Mouse (Mus musculus) forebrain, embryonic 13.5 days (tissue): ENCODE results near the gene Ahcyl1. TPM values are rescaled to one million over a fixed set of nuclear protein-coding genes. Genes with fewer than 3 reads are reported as not detected.
A peak's percentile ranks its signal among the peaks of the same experiment; 100 is the strongest.

Experiments
- ATAC-seq: fragments of 200-750 bp; cut with Nextera tagmentation; 2 replicates; pipeline ENCODE4 v1.8.0; 2017
- H3K27ac ChIP-seq: fragments of 300-500 bp; sonication (generic); 2 replicates; pipeline ENCODE4 v1.5.1; 2015; ENCODE audit warnings: inconsistent platforms, mild to moderate bottlenecking, moderate library complexity
- H3K27me3 ChIP-seq: fragments of 300-500 bp; sonication (generic); 2 replicates; pipeline ENCODE4 v1.6.1; 2015; ENCODE audit warnings: mild to moderate bottlenecking, inconsistent platforms
- H3K36me3 ChIP-seq: fragments of 300-500 bp; sonication (generic); 2 replicates; pipeline ENCODE4 v1.6.1; 2015; ENCODE audit warnings: mild to moderate bottlenecking, inconsistent platforms; ENCODE audit not compliant: poor library complexity, severe bottlenecking
- H3K4me1 ChIP-seq: fragments of 300-500 bp; sonication (generic); 2 replicates; pipeline ENCODE4 v1.6.1; 2015; ENCODE audit warnings: inconsistent platforms
- H3K4me2 ChIP-seq: fragments of 300-500 bp; sonication (generic); 2 replicates; pipeline ENCODE4 v1.6.1; 2015; ENCODE audit warnings: inconsistent platforms, mild to moderate bottlenecking, moderate library complexity
- H3K4me3 ChIP-seq: fragments of 300-500 bp; sonication (generic); 2 replicates; pipeline ENCODE4 v1.5.1; 2015; ENCODE audit warnings: mild to moderate bottlenecking, inconsistent platforms
- H3K9ac ChIP-seq: fragments of 300-500 bp; sonication (generic); 2 replicates; pipeline ENCODE4 v1.6.1; 2015; ENCODE audit warnings: mild to moderate bottlenecking, inconsistent platforms
- H3K9me3 ChIP-seq: fragments of 300-500 bp; sonication (generic); replicated peaks from 2 replicates; pipeline ENCODE4 v1.6.1; 2016; ENCODE audit warnings: inconsistent platforms
- WGBS: fragments of 180-500 bp; shearing (Covaris S2); methylation state at CpG from one replicate; pipeline ENCODE4 v1.1.7; 2015; 5-methylcytosine and 5-hydroxymethylcytosine counted together
- polyA plus RNA-seq: library from polyadenylated mRNA; unstranded; fragments of >200 nt; fragmentation: Nextera tagmentation; extraction: Ambion mirVana; gene quantifications from 2 replicates; pipeline ENCODE4 v1.2.1, GENCODE M21; 2015

Gene Ahcyl1
- polyA plus RNA-seq, 1 experiment from 2014 or later = 98.6 TPM

DNA sequence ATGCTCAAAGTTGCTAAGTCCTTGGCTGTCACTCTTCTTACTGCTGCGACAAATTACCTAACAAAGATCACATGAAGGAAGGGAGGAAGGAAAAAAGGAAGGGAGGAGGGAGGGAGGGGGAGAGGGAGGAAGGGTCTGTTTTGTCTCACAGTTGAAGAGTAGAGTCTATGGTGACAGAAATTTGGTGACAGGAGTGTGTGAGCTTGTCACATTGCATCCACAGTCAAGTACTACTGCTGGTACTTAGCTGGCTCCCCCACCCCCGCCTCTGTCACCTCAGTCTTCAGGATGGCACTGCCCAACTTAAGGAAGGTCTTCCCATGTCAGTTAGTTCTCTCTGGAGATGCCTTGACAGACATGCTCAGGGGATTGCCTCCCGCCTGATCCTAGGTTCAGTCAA, 60.1 kb downstream of the Ahcyl1 start:
- no peak overlapping the region for H3K4me2 ChIP-seq
- 0 out of 2 replicates have a peak, but pooled peaks cover 10% of the 10 kb centered on the region for H3K4me1 ChIP-seq
- H3K4me3 ChIP-seq = no peak overlapping the region
- no peak for ATAC-seq
- no peaks in the 10 kb centered on the region for H3K36me3 ChIP-seq
- 76% methylated on average over 3 of the region's 3 CpGs for WGBS
- H3K9ac ChIP-seq = no peak overlapping the region
- H3K27ac ChIP-seq = no peak overlapping the region
- H3K27me3 ChIP-seq = no peaks in the 10 kb centered on the region
- no peaks in the 10 kb centered on the region for H3K9me3 ChIP-seq

GRCm38 (mm10) chr3:107635836-107636235, 60.5 kb downstream of the Ahcyl1 start:
- 59% methylated on average over 8 of the region's 8 CpGs for WGBS
- Histone ChIP-seq H3K9me3 (no peaks in the 10 kb centered on the region), H3K4me1 (0 out of 2 replicates have a peak, but pooled peaks cover 10% of the 10 kb centered on the region), H3K27me3 (no peaks in the 10 kb centered on the region), H3K4me2 (no peak overlapping the region), H3K9ac (no peak overlapping the region), H3K36me3 (no peaks in the 10 kb centered on the region), H3K27ac (no peak overlapping the region), H3K4me3 (no peak overlapping the region)
- ATAC-seq = no peak

- no peak overlapping the region for H3K9ac ChIP-seq
- peaks cover 24% of the 10 kb centered on the region for H3K4me1 ChIP-seq
- H3K27ac ChIP-seq = no peak overlapping the region
- H3K36me3 ChIP-seq = peaks cover under 1% of the 10 kb centered on the region; the same call in 1 of the 2 replicates
- no peaks in the 10 kb centered on the region for H3K27me3 ChIP-seq
- 95% methylated on average over 9 of the region's 9 CpGs for WGBS
- ATAC-seq = no peak
- no peak overlapping the region for H3K4me2 ChIP-seq
- H3K4me3 ChIP-seq = no peak overlapping the region
- H3K9me3 ChIP-seq = no peaks in the 10 kb centered on the region
These were observed 62.5 kb downstream of the Ahcyl1 start for GRCm38 (mm10) chr3:107633906-107634305.

DNA sequence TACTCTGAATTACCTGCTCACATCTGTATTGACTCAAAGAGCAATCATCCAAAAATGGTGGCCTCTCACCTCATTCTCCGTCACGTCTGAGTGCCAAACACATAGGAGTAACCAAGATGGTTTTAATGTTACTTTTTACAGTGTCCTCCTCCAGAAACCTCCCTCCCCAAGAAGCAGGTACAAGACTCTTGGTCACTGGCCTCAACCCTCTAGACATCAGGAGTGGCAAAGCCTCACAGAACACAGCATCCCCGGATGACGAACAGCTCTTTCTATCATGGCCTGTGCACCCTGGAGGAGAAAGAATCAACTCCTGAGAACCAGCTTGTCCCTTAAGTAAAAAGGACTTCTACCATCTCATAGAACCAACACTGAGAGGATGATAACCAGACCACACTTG, 63.6 kb downstream of the Ahcyl1 start:
- no peak for ATAC-seq

GRCm38 (mm10) chr3:107631523-107631958, 64.8 kb downstream of the Ahcyl1 start, which contains the start of gene Strip1:
Gene Strip1, minus strand, starts transcription at chr3:107631694.
- H3K27ac ChIP-seq = peak within 1 kb of the TSS; percentile 96
- no peaks in the 10 kb centered on the region for H3K9me3 ChIP-seq
- ATAC-seq = peak; percentile 98
- under 1% methylated on average over 33 of the region's 35 CpGs for WGBS
- peaks cover 22% of the 10 kb centered on the region for H3K4me1 ChIP-seq
- peaks cover 24% of the 10 kb centered on the region for H3K36me3 ChIP-seq
- peak within 1 kb of the TSS; percentile 73 for H3K4me3 ChIP-seq
- peak within 1 kb of the TSS; percentile 97 for H3K9ac ChIP-seq
- H3K27me3 ChIP-seq = no peaks in the 10 kb centered on the region
- H3K4me2 ChIP-seq = peak within 1 kb of the TSS; percentile 76

More for the DNA sequence above, 63.6 kb downstream of the Ahcyl1 start:
- 89% methylated on average over 4 of the region's 4 CpGs for WGBS
- Histone ChIP-seq H3K9ac (no peak overlapping the region), H3K4me2 (no peak overlapping the region), H3K27ac (no peak overlapping the region), H3K4me1 (peaks cover 24% of the 10 kb centered on the region), H3K36me3 (peaks cover 12% of the 10 kb centered on the region), H3K9me3 (no peaks in the 10 kb centered on the region), H3K27me3 (no peaks in the 10 kb centered on the region), H3K4me3 (no peak overlapping the region)

DNA sequence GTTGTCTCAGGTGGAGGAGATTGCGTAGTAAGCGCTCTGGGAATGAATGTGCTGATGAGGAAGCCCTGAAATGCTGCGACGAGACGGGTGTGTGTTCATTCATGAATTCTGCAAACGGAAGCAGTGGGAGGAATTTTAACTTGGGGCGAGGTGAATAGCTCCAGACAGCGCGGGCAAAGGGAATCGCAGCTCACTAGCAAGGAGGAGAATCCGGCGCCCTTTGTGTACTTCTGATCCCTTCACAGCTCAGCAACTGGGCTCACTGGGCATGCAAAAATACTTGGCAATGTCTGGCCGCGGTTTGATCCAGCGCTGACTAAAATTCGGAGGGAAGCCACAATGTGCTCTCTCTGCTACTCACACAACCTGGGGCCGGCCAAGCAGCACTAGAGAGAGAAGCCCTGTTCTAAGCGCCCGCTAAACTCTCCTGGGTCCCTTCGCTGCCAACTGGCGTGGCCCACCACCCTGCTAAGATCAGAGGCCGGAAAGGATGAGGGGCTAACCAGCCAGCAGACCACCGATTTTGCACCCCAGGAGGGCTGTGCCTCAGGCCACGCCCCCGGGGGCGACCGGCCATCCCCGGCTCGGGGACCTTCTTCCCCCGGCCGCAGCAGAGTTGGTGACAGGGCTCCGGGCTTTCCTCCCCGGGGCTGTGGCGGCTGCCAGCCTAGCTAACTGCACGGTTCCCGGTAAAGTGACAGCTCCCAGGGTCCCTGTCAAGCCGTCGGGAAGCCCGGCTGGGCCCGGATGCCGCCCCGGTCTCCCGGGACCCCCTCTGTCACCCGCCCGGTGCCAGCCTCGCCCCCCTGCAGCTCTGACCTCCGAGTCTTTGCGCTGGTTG, 65.5 kb downstream of the Ahcyl1 start, which contains the start of gene Gm10961:
TSS of gene Gm10961 (plus strand) at position 641 of the 841 bp plus-strand sequence.
- peaks cover 22% of the 10 kb centered on the region for H3K4me1 ChIP-seq
- peak within 1 kb of the TSS; percentile 96 for H3K27ac ChIP-seq
- H3K27me3 ChIP-seq = no peaks in the 10 kb centered on the region
- H3K4me2 ChIP-seq = peak within 1 kb of the TSS; percentile 76
- H3K36me3 ChIP-seq = peaks cover 31% of the 10 kb centered on the region
- H3K9me3 ChIP-seq = no peaks in the 10 kb centered on the region
- WGBS = 2% methylated on average over 47 of the region's 48 CpGs
- peak within 1 kb of the TSS; percentile 73 for H3K4me3 ChIP-seq
- H3K9ac ChIP-seq = peak within 1 kb of the TSS; percentile 97
- peak; percentile 85 for ATAC-seq

- Histone ChIP-seq H3K4me3 (0 out of 2 replicates have a peak overlapping the region, but pooled peaks have one; percentile 73), H3K9ac (no peak overlapping the region)
- 93% methylated on average over 4 of the region's 4 CpGs for WGBS
These were observed 66.9 kb downstream of the Ahcyl1 start for GRCm38 (mm10) chr3:107629411-107629810.

GRCm38 (mm10) chr3:107628551-107628950, 67.8 kb downstream of the Ahcyl1 start:
- peaks cover 54% of the 10 kb centered on the region for H3K36me3 ChIP-seq
- ATAC-seq = no peak
- H3K27ac ChIP-seq = no peak overlapping the region
- no peaks in the 10 kb centered on the region for H3K9me3 ChIP-seq
- 100% methylated on average over 2 of the region's 2 CpGs for WGBS
- H3K9ac ChIP-seq = no peak overlapping the region
- H3K4me3 ChIP-seq = no peak overlapping the region
- H3K4me1 ChIP-seq = peaks cover 22% of the 10 kb centered on the region
- H3K27me3 ChIP-seq = no peaks in the 10 kb centered on the region
- H3K4me2 ChIP-seq = no peak overlapping the region

More at GRCm38 (mm10) chr3:107629411-107629810, 66.9 kb downstream of the Ahcyl1 start:
- no peak for ATAC-seq
- H3K27ac ChIP-seq = no peak overlapping the region
- H3K4me2 ChIP-seq = 0 out of 2 replicates have a peak overlapping the region, but pooled peaks have one; percentile 21
- H3K27me3 ChIP-seq = no peaks in the 10 kb centered on the region
- H3K9me3 ChIP-seq = no peaks in the 10 kb centered on the region
- peaks cover 22% of the 10 kb centered on the region for H3K4me1 ChIP-seq
- peaks cover 46% of the 10 kb centered on the region for H3K36me3 ChIP-seq

- H3K27me3 ChIP-seq = no peaks in the 10 kb centered on the region
- no peak overlapping the region for H3K9ac ChIP-seq
- WGBS = 84% methylated on average over 7 of the region's 7 CpGs
- peaks cover 63% of the 10 kb centered on the region for H3K36me3 ChIP-seq
- peaks cover 21% of the 10 kb centered on the region for H3K4me1 ChIP-seq
- no peak overlapping the region for H3K4me2 ChIP-seq
- H3K4me3 ChIP-seq = no peak overlapping the region
- H3K27ac ChIP-seq = no peak overlapping the region
- ATAC-seq = no peak
- no peaks in the 10 kb centered on the region for H3K9me3 ChIP-seq
These were observed 68.7 kb downstream of the Ahcyl1 start for GRCm38 (mm10) chr3:107627641-107628040.

DNA sequence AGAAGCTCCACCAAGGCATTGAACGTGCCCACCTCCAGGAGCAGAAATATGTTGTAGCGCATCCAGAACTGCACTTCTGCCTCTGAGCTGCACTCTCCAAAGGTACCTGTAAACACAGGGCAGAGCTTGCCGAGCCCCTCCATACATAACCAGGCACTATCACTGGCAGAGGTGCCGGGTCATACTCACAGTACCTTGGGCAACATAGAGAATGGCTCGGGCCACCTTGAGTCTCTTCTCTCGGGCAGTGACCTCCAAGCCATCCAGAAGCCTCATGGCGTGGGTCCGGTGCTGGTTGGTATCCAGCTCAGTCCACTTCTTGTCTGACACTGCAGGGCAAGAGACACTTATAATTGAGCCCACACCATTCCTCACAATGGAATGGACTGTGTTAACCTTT, 69.6 kb downstream of the Ahcyl1 start:
- WGBS = 97% methylated on average over 8 of the region's 8 CpGs
- peaks cover 14% of the 10 kb centered on the region for H3K4me1 ChIP-seq
- no peak overlapping the region for H3K27ac ChIP-seq
- no peak overlapping the region for H3K4me2 ChIP-seq
- no peak for ATAC-seq
- no peak overlapping the region for H3K4me3 ChIP-seq
- H3K36me3 ChIP-seq = peaks cover 72% of the 10 kb centered on the region
- no peaks in the 10 kb centered on the region for H3K9me3 ChIP-seq
- no peak overlapping the region for H3K9ac ChIP-seq
- no peaks in the 10 kb centered on the region for H3K27me3 ChIP-seq

- Histone ChIP-seq H3K4me2 (no peak overlapping the region), H3K27me3 (no peaks in the 10 kb centered on the region), H3K27ac (no peak overlapping the region), H3K4me3 (no peak overlapping the region), H3K4me1 (peaks cover 13% of the 10 kb centered on the region), H3K9me3 (no peaks in the 10 kb centered on the region), H3K36me3 (peaks cover 84% of the 10 kb centered on the region), H3K9ac (no peak overlapping the region)
- 96% methylated on average over 8 of the region's 8 CpGs for WGBS
- ATAC-seq = no peak
These were observed 70.8 kb downstream of the Ahcyl1 start for GRCm38 (mm10) chr3:107625536-107625935.

DNA sequence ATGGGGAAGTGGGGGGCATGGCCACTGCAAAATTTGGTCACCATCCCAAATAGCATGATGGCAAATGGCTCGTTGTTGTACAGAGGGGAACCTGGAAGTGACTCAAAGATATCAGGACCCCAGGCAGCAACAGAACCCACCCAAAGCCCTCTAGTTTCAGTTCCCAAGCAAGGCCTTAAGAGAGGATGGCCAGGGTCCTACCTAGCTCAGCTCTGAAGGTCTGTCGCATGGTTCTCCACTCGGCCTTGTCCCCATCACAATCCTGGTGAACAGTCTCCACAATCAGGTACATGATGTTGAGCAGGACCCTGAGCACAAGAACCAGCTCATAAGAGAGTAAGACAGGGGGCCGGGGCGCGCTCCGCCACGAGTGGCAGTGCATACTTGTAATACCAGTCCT, 71.9 kb downstream of the Ahcyl1 start:
- no peak for ATAC-seq
- H3K27ac ChIP-seq = no peak overlapping the region
- no peaks in the 10 kb centered on the region for H3K9me3 ChIP-seq
- peaks cover 2% of the 10 kb centered on the region for H3K4me1 ChIP-seq
- 97% methylated on average over 8 of the region's 8 CpGs for WGBS
- no peaks in the 10 kb centered on the region for H3K27me3 ChIP-seq
- no peak overlapping the region for H3K4me3 ChIP-seq
- peaks cover 93% of the 10 kb centered on the region for H3K36me3 ChIP-seq
- H3K4me2 ChIP-seq = no peak overlapping the region
- H3K9ac ChIP-seq = no peak overlapping the region
